Mouse (Mus musculus) midbrain, embryonic 13.5 days (tissue): ENCODE results near the gene Bnip2. TPM values are rescaled to one million over a fixed set of nuclear protein-coding genes. Genes with fewer than 3 reads are reported as not detected.

Experiments
- ATAC-seq: fragments of 200-750 bp; cut with Nextera tagmentation; 2 replicates; pipeline ENCODE4 v1.8.0; 2017; ENCODE audit warnings: mild to moderate bottlenecking, moderate TSS enrichment, moderate library complexity
- H3K27ac ChIP-seq: fragments of 300-500 bp; sonication (generic); 2 replicates; pipeline ENCODE4 v1.5.1; 2015; ENCODE audit warnings: inconsistent platforms, mild to moderate bottlenecking, moderate library complexity
- H3K27me3 ChIP-seq: fragments of 300-500 bp; sonication (generic); 2 replicates; pipeline ENCODE4 v1.6.1; 2015; ENCODE audit warnings: mild to moderate bottlenecking, inconsistent platforms
- H3K36me3 ChIP-seq: fragments of 300-500 bp; sonication (generic); 2 replicates; pipeline ENCODE4 v1.6.1; 2015; ENCODE audit warnings: mild to moderate bottlenecking, inconsistent platforms
- H3K4me1 ChIP-seq: fragments of 300-500 bp; sonication (generic); replicated peaks from 2 replicates; pipeline ENCODE4 v1.6.1; 2015; ENCODE audit warnings: inconsistent platforms
- H3K4me2 ChIP-seq: fragments of 300-500 bp; sonication (generic); replicated peaks from 2 replicates; pipeline ENCODE4 v1.6.1; 2015; ENCODE audit warnings: moderate library complexity, mild to moderate bottlenecking, inconsistent platforms
- H3K4me3 ChIP-seq: fragments of 300-500 bp; sonication (generic); replicated peaks from 2 replicates; pipeline ENCODE4 v1.5.1; 2015; ENCODE audit warnings: mild to moderate bottlenecking, inconsistent platforms
- H3K9ac ChIP-seq: fragments of 300-500 bp; sonication (generic); replicated peaks from 2 replicates; pipeline ENCODE4 v1.6.1; 2015; ENCODE audit warnings: mild to moderate bottlenecking, inconsistent platforms
- H3K9me3 ChIP-seq: fragments of 300-500 bp; sonication (generic); 2 replicates; pipeline ENCODE4 v1.6.1; 2016; ENCODE audit warnings: mild to moderate bottlenecking, inconsistent platforms
- WGBS: fragments of 180-500 bp; shearing (Covaris S2); methylation state at CpG from one replicate; pipeline ENCODE4 v1.1.7; 2015; 5-methylcytosine and 5-hydroxymethylcytosine counted together
- polyA plus RNA-seq: library from polyadenylated mRNA; unstranded; fragments of >200 nt; fragmentation: Nextera tagmentation; extraction: Ambion mirVana; gene quantifications from 2 replicates; pipeline ENCODE4 v1.2.1, GENCODE M21; 2015

The Bnip2 gene
- 97.5 and 101 TPM in 2 replicates for polyA plus RNA-seq

- H3K4me3 ChIP-seq: peak within 1 kb of the TSS; percentile 95
- no peaks in the 10 kb centered on the region for H3K27me3 ChIP-seq
- peak within 1 kb of the TSS; percentile 98 for H3K9ac ChIP-seq
- H3K36me3 ChIP-seq: peaks cover 8% of the 10 kb centered on the region
- H3K4me1 ChIP-seq: peaks cover 33% of the 10 kb centered on the region
- no peaks in the 10 kb centered on the region for H3K9me3 ChIP-seq
- peak; percentile 97 for ATAC-seq
- H3K4me2 ChIP-seq: peak within 1 kb of the TSS; percentile 62
- peak within 1 kb of the TSS; percentile 96 for H3K27ac ChIP-seq
- WGBS: under 1% methylated on average over 73 of the region's 76 CpGs
Measured at GRCm38 (mm10) chr9:69989303-69990121, at the start of gene Bnip2. Gene Bnip2 (plus strand): TSS chr9:69989466.

GRCm38 (mm10) chr9:69940839-69941490 is 48.3 kb upstream of the Bnip2 start:
- 93% methylated on average over 7 of the region's 7 CpGs for WGBS
- H3K4me2 ChIP-seq: no peak overlapping the region
- ATAC-seq: no peak

GRCm38 (mm10) chr9:69941556-69941955 is 47.7 kb upstream of the Bnip2 start:
- Histone ChIP-seq H3K27ac (no peak overlapping the region), H3K36me3 (no peaks in the 10 kb centered on the region), H3K9ac (no peak overlapping the region), H3K4me1 (no peaks in the 10 kb centered on the region), H3K4me3 (no peak overlapping the region), H3K9me3 (no peaks in the 10 kb centered on the region), H3K27me3 (no peaks in the 10 kb centered on the region), H3K4me2 (no peak overlapping the region)
- 81% methylated on average over 6 of the region's 6 CpGs for WGBS
- no peak for ATAC-seq

More at GRCm38 (mm10) chr9:69940839-69941490, 48.3 kb upstream of the Bnip2 start:
- Histone ChIP-seq H3K9me3 (no peaks in the 10 kb centered on the region), H3K36me3 (no peaks in the 10 kb centered on the region), H3K27me3 (no peaks in the 10 kb centered on the region), H3K4me3 (no peak overlapping the region), H3K9ac (no peak overlapping the region), H3K27ac (no peak overlapping the region), H3K4me1 (no peaks in the 10 kb centered on the region)

- Histone ChIP-seq H3K27ac (no peak overlapping the region), H3K4me2 (no peak overlapping the region), H3K9ac (no peak overlapping the region), H3K4me1 (no peaks in the 10 kb centered on the region), H3K27me3 (no peaks in the 10 kb centered on the region), H3K9me3 (no peaks in the 10 kb centered on the region), H3K36me3 (no peaks in the 10 kb centered on the region), H3K4me3 (no peak overlapping the region)
- WGBS: 15% methylated on average over 2 of the region's 2 CpGs
- ATAC-seq: no peak
Measured at GRCm38 (mm10) chr9:69948964-69949363, 40.3 kb upstream of the Bnip2 start.

- Histone ChIP-seq H3K27me3 (no peaks in the 10 kb centered on the region), H3K9ac (no peak overlapping the region), H3K4me1 (no peaks in the 10 kb centered on the region), H3K27ac (no peak overlapping the region), H3K4me3 (no peak overlapping the region), H3K4me2 (no peak overlapping the region), H3K9me3 (no peaks in the 10 kb centered on the region), H3K36me3 (no peaks in the 10 kb centered on the region)
- ATAC-seq: no peak
- WGBS: 91% methylated on average over 4 of the region's 4 CpGs
Measured at GRCm38 (mm10) chr9:69949641-69950040, 39.6 kb upstream of the Bnip2 start.

- no peaks in the 10 kb centered on the region for H3K36me3 ChIP-seq
- no peak overlapping the region for H3K4me3 ChIP-seq
- no peak overlapping the region for H3K9ac ChIP-seq
- no peak for ATAC-seq
- no peaks in the 10 kb centered on the region for H3K4me1 ChIP-seq
- H3K4me2 ChIP-seq: no peak overlapping the region
- H3K27me3 ChIP-seq: no peaks in the 10 kb centered on the region
- WGBS: 84% methylated on average over 6 of the region's 6 CpGs
- H3K27ac ChIP-seq: no peak overlapping the region
- no peaks in the 10 kb centered on the region for H3K9me3 ChIP-seq
Measured at GRCm38 (mm10) chr9:69961007-69961406, 28.3 kb upstream of the Bnip2 start.

GRCm38 (mm10) chr9:69964370-69964769 is 24.9 kb upstream of the Bnip2 start:
- 87% methylated on average over 3 of the region's 3 CpGs for WGBS
- ATAC-seq: no peak

GRCm38 (mm10) chr9:69985526-69985925 is 3.7 kb upstream of the Bnip2 start:
- Histone ChIP-seq H3K9ac (0 out of 2 replicates have a peak overlapping the region, but pooled peaks have one; percentile 3), H3K4me3 (no peak overlapping the region), H3K27ac (no peak overlapping the region), H3K4me2 (no peak overlapping the region), H3K4me1 (peaks cover 6% of the 10 kb centered on the region), H3K36me3 (no peaks in the 10 kb centered on the region), H3K9me3 (no peaks in the 10 kb centered on the region), H3K27me3 (no peaks in the 10 kb centered on the region)
- no peak for ATAC-seq
- 80% methylated on average over 1 of the region's 1 CpGs for WGBS

More at GRCm38 (mm10) chr9:69964370-69964769, 24.9 kb upstream of the Bnip2 start:
- Histone ChIP-seq H3K4me1 (no peaks in the 10 kb centered on the region), H3K9me3 (no peaks in the 10 kb centered on the region), H3K4me3 (no peak overlapping the region), H3K27ac (no peak overlapping the region), H3K4me2 (no peak overlapping the region), H3K27me3 (no peaks in the 10 kb centered on the region), H3K9ac (no peak overlapping the region), H3K36me3 (no peaks in the 10 kb centered on the region)

- peaks cover 12% of the 10 kb centered on the region for H3K4me1 ChIP-seq
- H3K4me3 ChIP-seq: no peak overlapping the region
- ATAC-seq: no peak
- no peaks in the 10 kb centered on the region for H3K9me3 ChIP-seq
- no peak overlapping the region for H3K27ac ChIP-seq
- 85% methylated on average over 10 of the region's 10 CpGs for WGBS
- H3K9ac ChIP-seq: no peak overlapping the region
- no peaks in the 10 kb centered on the region for H3K27me3 ChIP-seq
- no peaks in the 10 kb centered on the region for H3K36me3 ChIP-seq
- H3K4me2 ChIP-seq: no peak overlapping the region
Measured at GRCm38 (mm10) chr9:69986063-69986462, 3.2 kb upstream of the Bnip2 start.

- no peak overlapping the region for H3K9ac ChIP-seq
- no peak for ATAC-seq
- H3K27me3 ChIP-seq: no peaks in the 10 kb centered on the region
- H3K36me3 ChIP-seq: no peaks in the 10 kb centered on the region
- WGBS: 83% methylated on average over 5 of the region's 5 CpGs
- peaks cover 17% of the 10 kb centered on the region for H3K4me1 ChIP-seq
- no peaks in the 10 kb centered on the region for H3K9me3 ChIP-seq
- H3K4me2 ChIP-seq: no peak overlapping the region
- H3K27ac ChIP-seq: no peak overlapping the region
- no peak overlapping the region for H3K4me3 ChIP-seq
Measured at GRCm38 (mm10) chr9:69986571-69986970, 2.7 kb upstream of the Bnip2 start.

GRCm38 (mm10) chr9:69987579-69987978 is 1.7 kb upstream of the Bnip2 start:
- no peak overlapping the region for H3K27ac ChIP-seq
- no peak overlapping the region for H3K4me2 ChIP-seq
- peaks cover 8% of the 10 kb centered on the region; the same call in 1 of the 2 replicates for H3K36me3 ChIP-seq
- H3K9ac ChIP-seq: no peak overlapping the region
- no peak overlapping the region for H3K4me3 ChIP-seq
- no peaks in the 10 kb centered on the region for H3K27me3 ChIP-seq
- 2% methylated on average over 3 of the region's 3 CpGs for WGBS
- no peak for ATAC-seq
- H3K9me3 ChIP-seq: no peaks in the 10 kb centered on the region
- H3K4me1 ChIP-seq: peaks cover 26% of the 10 kb centered on the region

- no peak for ATAC-seq
- H3K27ac ChIP-seq: peak overlapping the region; percentile 96
- peaks cover 33% of the 10 kb centered on the region for H3K4me1 ChIP-seq
Measured at GRCm38 (mm10) chr9:69988706-69989302, 462 bp upstream of the Bnip2 start.

More at GRCm38 (mm10) chr9:69988706-69989302, 462 bp upstream of the Bnip2 start:
- H3K4me2 ChIP-seq: peak overlapping the region; percentile 62
- H3K36me3 ChIP-seq: peaks cover 8% of the 10 kb centered on the region; the same call in 1 of the 2 replicates
- H3K9ac ChIP-seq: peak overlapping the region; percentile 98
- H3K27me3 ChIP-seq: no peaks in the 10 kb centered on the region
- H3K9me3 ChIP-seq: no peaks in the 10 kb centered on the region
- 39% methylated on average over 16 of the region's 16 CpGs for WGBS
- peak overlapping the region; percentile 95 for H3K4me3 ChIP-seq
